Mouse (Mus musculus): ENCODE data around the gene Slc10a1. TPM values are rescaled to one million over a fixed set of nuclear protein-coding genes. Genes with fewer than 3 reads are reported as not detected.

Slc10a1 gene
- total and polyA plus RNA-seq, 3 experiments: 0.44 TPM; not detected in 2

- Histone ChIP-seq H3K27me3 (ENCODE audit: insufficient read depth, low read length) (peaks cover 48% of the 10 kb centered on the region), H3K4me1 (ENCODE audit: insufficient read depth, low read depth, low read length) (peaks cover 7% of the 10 kb centered on the region), H3K4me3 (ENCODE audit: low read depth, low read length) (no peak overlapping the region), H3K36me3 (replicated peaks) (peaks cover 6% of the 10 kb centered on the region), H3K9me3 (replicated peaks) (peaks cover 1% of the 10 kb centered on the region)
- DNase-seq (ENCODE audit: low spot score) (no peak), ATAC-seq (ENCODE audit: extremely low read depth, insufficient number of reproducible peaks, low FRiP score, poor library complexity, severe bottlenecking) (no peak)
- TF ChIP-seq GATA1 (IDR thresholded peaks at IDR 0.05; ENCODE audit: borderline replicate concordance, low read length) (no peak), POLR2AphosphoS5 (IDR thresholded peaks at IDR 0.05; ENCODE audit: insufficient replicate concordance, low read depth, low read length) (no peak), GATA2 (IDR thresholded peaks at IDR 0.05; ENCODE audit: borderline replicate concordance, low read depth, low read length) (no peak), TAL1 (conservative IDR thresholded peaks at IDR 0.05; ENCODE audit: low read depth, low read length) (no peak), CTCF (IDR thresholded peaks at IDR 0.05; ENCODE audit: low read depth, low read length) (no peak)
These were observed 32.4 kb upstream of the Slc10a1 start for GRCm38 (mm10) chr12:81000924-81001323.

GRCm38 (mm10) chr12:80998528-80999221 is 30.2 kb upstream of the Slc10a1 start:
- ATAC-seq (ENCODE audit: extremely low read depth, insufficient number of reproducible peaks, low FRiP score, poor library complexity, severe bottlenecking) (no peak), DNase-seq (ENCODE audit: low spot score) (no peak)
- H3K4me3 ChIP-seq (ENCODE audit: low read depth, low read length): no peak overlapping the region

GRCm38 (mm10) chr12:80997652-80998051 is 29.1 kb upstream of the Slc10a1 start:
- Histone ChIP-seq H3K9me3 (replicated peaks) (peaks cover 8% of the 10 kb centered on the region), H3K36me3 (replicated peaks) (no peaks in the 10 kb centered on the region), H3K4me1 (ENCODE audit: insufficient read depth, low read depth, low read length) (peaks cover 7% of the 10 kb centered on the region), H3K27me3 (ENCODE audit: insufficient read depth, low read length) (peaks cover 66% of the 10 kb centered on the region), H3K4me3 (ENCODE audit: low read depth, low read length) (no peak overlapping the region)
- ATAC-seq (ENCODE audit: extremely low read depth, insufficient number of reproducible peaks, low FRiP score, poor library complexity, severe bottlenecking): no peak
- DNase-seq (ENCODE audit: low spot score): no peak
- TF ChIP-seq GATA2 (IDR thresholded peaks at IDR 0.05; ENCODE audit: borderline replicate concordance, low read depth, low read length) (no peak), CTCF (IDR thresholded peaks at IDR 0.05; ENCODE audit: low read depth, low read length) (no peak), GATA1 (IDR thresholded peaks at IDR 0.05; ENCODE audit: borderline replicate concordance, low read length) (no peak), POLR2AphosphoS5 (IDR thresholded peaks at IDR 0.05; ENCODE audit: insufficient replicate concordance, low read depth, low read length) (no peak), TAL1 (conservative IDR thresholded peaks at IDR 0.05; ENCODE audit: low read depth, low read length) (no peak)

More at GRCm38 (mm10) chr12:80998528-80999221, 30.2 kb upstream of the Slc10a1 start:
- TF ChIP-seq GATA2 (IDR thresholded peaks at IDR 0.05; ENCODE audit: borderline replicate concordance, low read depth, low read length) (no peak), GATA1 (IDR thresholded peaks at IDR 0.05; ENCODE audit: borderline replicate concordance, low read length) (no peak), TAL1 (conservative IDR thresholded peaks at IDR 0.05; ENCODE audit: low read depth, low read length) (no peak)
- peaks cover 7% of the 10 kb centered on the region for H3K4me1 ChIP-seq (ENCODE audit: insufficient read depth, low read depth, low read length)
- peaks cover 65% of the 10 kb centered on the region for H3K27me3 ChIP-seq (ENCODE audit: insufficient read depth, low read length)
- peaks cover 8% of the 10 kb centered on the region for H3K9me3 ChIP-seq (replicated peaks)
- no peaks in the 10 kb centered on the region for H3K36me3 ChIP-seq (replicated peaks)

GRCm38 (mm10) chr12:80995326-80995725 is 26.8 kb upstream of the Slc10a1 start:
- ATAC-seq (ENCODE audit: extremely low read depth, insufficient number of reproducible peaks, low FRiP score, poor library complexity, severe bottlenecking): no peak

GRCm38 (mm10) chr12:80993773-80994172 is 25.3 kb upstream of the Slc10a1 start:
- no peak for DNase-seq (ENCODE audit: low spot score)

More at GRCm38 (mm10) chr12:80995326-80995725, 26.8 kb upstream of the Slc10a1 start:
- peaks cover 7% of the 10 kb centered on the region; the same call in 1 of the 2 replicates for H3K4me1 ChIP-seq (ENCODE audit: insufficient read depth, low read depth, low read length)
- H3K36me3 ChIP-seq (replicated peaks): no peaks in the 10 kb centered on the region
- H3K9me3 ChIP-seq (replicated peaks): peaks cover 8% of the 10 kb centered on the region
- TF ChIP-seq CTCF (IDR thresholded peaks at IDR 0.05; ENCODE audit: low read depth, low read length) (no peak), TAL1 (conservative IDR thresholded peaks at IDR 0.05; ENCODE audit: low read depth, low read length) (no peak), GATA2 (IDR thresholded peaks at IDR 0.05; ENCODE audit: borderline replicate concordance, low read depth, low read length) (no peak), GATA1 (IDR thresholded peaks at IDR 0.05; ENCODE audit: borderline replicate concordance, low read length) (no peak), POLR2AphosphoS5 (IDR thresholded peaks at IDR 0.05; ENCODE audit: insufficient replicate concordance, low read depth, low read length) (no peak)
- H3K27me3 ChIP-seq (ENCODE audit: insufficient read depth, low read length): peaks cover 69% of the 10 kb centered on the region
- no peak for DNase-seq (ENCODE audit: low spot score)
- no peak overlapping the region for H3K4me3 ChIP-seq (ENCODE audit: low read depth, low read length)

GRCm38 (mm10) chr12:80992540-80993122 is 24.1 kb upstream of the Slc10a1 start:
- Histone ChIP-seq H3K4me3 (ENCODE audit: low read depth, low read length) (no peak overlapping the region), H3K9me3 (replicated peaks) (peaks cover 9% of the 10 kb centered on the region), H3K36me3 (replicated peaks) (no peaks in the 10 kb centered on the region), H3K4me1 (ENCODE audit: insufficient read depth, low read depth, low read length) (peaks cover 7% of the 10 kb centered on the region; the same call in 1 of the 2 replicates), H3K27me3 (ENCODE audit: insufficient read depth, low read length) (peaks cover 72% of the 10 kb centered on the region)
- no peak for ATAC-seq (ENCODE audit: extremely low read depth, insufficient number of reproducible peaks, low FRiP score, poor library complexity, severe bottlenecking)
- no peak for DNase-seq (ENCODE audit: low spot score)
- TF ChIP-seq CTCF (IDR thresholded peaks at IDR 0.05; ENCODE audit: low read depth, low read length): no peak
- no peak for TF ChIP-seq GATA1 (IDR thresholded peaks at IDR 0.05; ENCODE audit: borderline replicate concordance, low read length)
- no peak for TF ChIP-seq GATA2 (IDR thresholded peaks at IDR 0.05; ENCODE audit: borderline replicate concordance, low read depth, low read length)
- TF ChIP-seq POLR2AphosphoS5 (IDR thresholded peaks at IDR 0.05; ENCODE audit: insufficient replicate concordance, low read depth, low read length): no peak
- TF ChIP-seq TAL1 (conservative IDR thresholded peaks at IDR 0.05; ENCODE audit: low read depth, low read length): no peak

More at GRCm38 (mm10) chr12:80993773-80994172, 25.3 kb upstream of the Slc10a1 start:
- Histone ChIP-seq H3K27me3 (ENCODE audit: insufficient read depth, low read length) (peaks cover 79% of the 10 kb centered on the region), H3K4me3 (ENCODE audit: low read depth, low read length) (no peak overlapping the region), H3K9me3 (replicated peaks) (peaks cover 8% of the 10 kb centered on the region), H3K36me3 (replicated peaks) (no peaks in the 10 kb centered on the region), H3K4me1 (ENCODE audit: insufficient read depth, low read depth, low read length) (peaks cover 7% of the 10 kb centered on the region; the same call in 1 of the 2 replicates)
- ATAC-seq (ENCODE audit: extremely low read depth, insufficient number of reproducible peaks, low FRiP score, poor library complexity, severe bottlenecking): no peak
- no peak for TF ChIP-seq CTCF (IDR thresholded peaks at IDR 0.05; ENCODE audit: low read depth, low read length)
- TF ChIP-seq GATA1 (IDR thresholded peaks at IDR 0.05; ENCODE audit: borderline replicate concordance, low read length): no peak
- no peak for TF ChIP-seq POLR2AphosphoS5 (IDR thresholded peaks at IDR 0.05; ENCODE audit: insufficient replicate concordance, low read depth, low read length)
- no peak for TF ChIP-seq GATA2 (IDR thresholded peaks at IDR 0.05; ENCODE audit: borderline replicate concordance, low read depth, low read length)
- no peak for TF ChIP-seq TAL1 (conservative IDR thresholded peaks at IDR 0.05; ENCODE audit: low read depth, low read length)

Data from G1E (cell line).